Mouse (Mus musculus): ENCODE data around the gene Rpap3.
A peak's percentile ranks its signal among the peaks of the same experiment; 100 is the strongest.

- TF ChIP-seq POLR2A (IDR thresholded peaks at IDR 0.05; ENCODE audit: insufficient read length, low read depth) = no peak
- peak; percentile 52 for TF ChIP-seq USF1 (IDR thresholded peaks at IDR 0.05; ENCODE audit: low read depth)
- TF ChIP-seq TCF12 (IDR thresholded peaks at IDR 0.05; ENCODE audit: insufficient read depth, poor library complexity, severe bottlenecking) = no peak
- TF ChIP-seq MYOD1 (IDR thresholded peaks at IDR 0.05; ENCODE audit: control insufficient read depth in 1 of 3, insufficient read length in 2 of 3, low read depth in 2 of 3) = no peak
- no peak for TF ChIP-seq E2F4 (IDR thresholded peaks at IDR 0.05; ENCODE audit: insufficient read depth)
- TF ChIP-seq CEBPB (IDR thresholded peaks at IDR 0.05; ENCODE audit: insufficient read depth, poor library complexity, severe bottlenecking) = peak; percentile 74
- no peak for TF ChIP-seq MAX (IDR thresholded peaks at IDR 0.05; ENCODE audit: low read depth)
- peak in 1 of 3 experiments; percentile 7 for TF ChIP-seq MYOG (IDR thresholded peaks at IDR 0.05; ENCODE audit: control insufficient read depth in 1 of 3, insufficient read depth in 1 of 3, insufficient read length in 2 of 3, low read depth in 2 of 3)
- no peak for TF ChIP-seq SRF (IDR thresholded peaks at IDR 0.05; ENCODE audit: control insufficient read depth, insufficient read length, low read depth)
- TF ChIP-seq REST (IDR thresholded peaks at IDR 0.05; ENCODE audit: insufficient read depth, insufficient read length) = no peak
These were observed 21.4 kb upstream of the Rpap3 start for GRCm38 (mm10) chr15:97727048-97727447.

Measured in myocyte (in vitro differentiated cells).